In the genomic region with DNA sequence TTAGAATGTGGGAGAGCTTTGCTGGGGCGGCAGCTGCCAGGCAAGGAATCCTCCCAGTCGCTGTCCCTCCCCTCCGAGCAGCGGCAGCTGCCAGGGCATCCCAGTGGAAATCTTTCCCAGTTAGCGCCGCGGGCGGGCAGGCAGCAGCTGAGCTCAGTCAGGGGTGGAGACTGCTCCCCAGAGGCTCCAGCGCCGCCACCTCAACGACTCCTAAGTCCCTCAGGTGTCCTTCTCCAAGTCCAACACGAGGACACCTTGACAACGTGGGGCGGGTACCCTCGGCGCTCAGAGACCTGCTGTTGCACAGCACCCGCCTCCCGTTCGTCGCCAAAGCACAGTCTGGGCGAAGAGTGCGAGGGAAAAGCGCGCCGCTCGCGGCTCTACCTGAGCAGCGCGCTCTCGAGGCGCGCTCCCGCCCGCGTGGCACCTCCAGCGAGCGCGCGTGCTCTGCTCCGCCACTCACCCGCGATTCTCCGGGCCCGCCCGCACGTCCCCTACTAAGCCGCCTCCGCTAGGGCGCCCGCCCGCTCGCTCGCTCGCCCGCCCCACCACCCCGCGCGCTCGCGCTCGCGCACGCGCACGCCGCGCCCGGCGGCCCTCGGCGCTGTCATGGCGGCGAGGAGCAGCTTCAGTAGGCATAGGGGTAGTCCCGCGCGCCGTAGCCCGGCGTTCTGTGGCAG, we compare ENCODE assay signal across 8 mouse cellular contexts. TPM values are rescaled to one million over a fixed set of nuclear protein-coding genes. Genes with fewer than 3 reads are reported as not detected.
A peak's percentile ranks its signal among the peaks of the same experiment; 100 is the strongest.
DNase-seq lines count a peak whose midpoint lies in the region; ATAC-seq lines count a peak whose summit lies in the region.

No protein-coding gene starts in this region.

- ATAC-seq in CD4-positive, CD25-positive, alpha-beta regulatory T cell, adult 4 months: peak; percentile 78
- peak; percentile 93 for ATAC-seq in heart, embryonic 14.5 days (ENCODE audit: insufficient number of reproducible peaks, insufficient read depth, low FRiP score, low read depth)
- peak; percentile 94 for ATAC-seq in liver, embryonic 13.5 days (ENCODE audit: low read depth)
- peak; percentile 93 for ATAC-seq in stomach, embryonic 14.5 days (ENCODE audit: insufficient number of reproducible peaks, insufficient read depth, low FRiP score, low read depth)

- peak; percentile 27 for DNase-seq in fibroblast of lung, adult 2 months (ENCODE audit: low read depth)
- DNase-seq in kidney, postnatal 14 days: peak; percentile 94
- DNase-seq in liver, embryonic 13.5 days: peak; percentile 81
- peak; percentile 74 to 86 for DNase-seq in natural killer cell, adult 2 months (ENCODE audit: low spot score in 2 of 2)

- no peaks in the 10 kb centered on the region for H3K4me1 ChIP-seq in brown adipose tissue, adult 24 weeks (ENCODE audit: control insufficient read depth, insufficient read depth, insufficient read length, low read length)
- no peaks in the 10 kb centered on the region for H3K4me1 ChIP-seq in heart, embryonic 14.5 days (ENCODE audit: control insufficient read depth in 2 of 2, insufficient read depth in 2 of 2, low read length in 2 of 2)
- H3K4me1 ChIP-seq in liver, embryonic 13.5 days (replicated peaks): peaks cover 21% of the 10 kb centered on the region
- no peaks in the 10 kb centered on the region for H3K4me1 ChIP-seq in stomach, embryonic 14.5 days (ENCODE audit: control insufficient read depth, insufficient read depth, low read length)

- peak overlapping the region; percentile 62 for H3K27ac ChIP-seq in brown adipose tissue, adult 24 weeks (replicated peaks; ENCODE audit: low read depth, low read length)
- peak overlapping the region; percentile 69 to 92 for H3K27ac ChIP-seq in heart, embryonic 14.5 days (replicated peaks in 1 of 2; ENCODE audit: control insufficient read depth in 1 of 2, insufficient read depth in 1 of 2, low read depth in 2 of 2, low read length in 2 of 2)
- peak overlapping the region; percentile 94 for H3K27ac ChIP-seq in liver, embryonic 13.5 days
- H3K27ac ChIP-seq in stomach, embryonic 14.5 days (ENCODE audit: low read length): peak overlapping the region; percentile 95

- H3K36me3 ChIP-seq in heart, embryonic 14.5 days (ENCODE audit: control insufficient read depth, insufficient read depth, low read length): no peaks in the 10 kb centered on the region
- H3K36me3 ChIP-seq in liver, embryonic 13.5 days: peaks cover 3% of the 10 kb centered on the region; the same call in 1 of the 2 replicates
- no peaks in the 10 kb centered on the region for H3K36me3 ChIP-seq in stomach, embryonic 14.5 days (ENCODE audit: control insufficient read depth, insufficient read depth, low read length)

- peak overlapping the region; percentile 87 for H3K4me2 ChIP-seq in heart, embryonic 14.5 days (ENCODE audit: low read length)
- H3K4me2 ChIP-seq in liver, embryonic 13.5 days: peak overlapping the region; percentile 96
- H3K4me2 ChIP-seq in stomach, embryonic 14.5 days (replicated peaks; ENCODE audit: low read depth, low read length): peak overlapping the region; percentile 63

- H3K4me3 ChIP-seq in brown adipose tissue, adult 24 weeks (ENCODE audit: insufficient read depth, low read depth, low read length): peak overlapping the region; percentile 93
- H3K4me3 ChIP-seq in heart, embryonic 14.5 days (ENCODE audit: control insufficient read depth in 1 of 2, insufficient read depth in 1 of 2, low read depth in 1 of 2, low read length in 2 of 2): peak overlapping the region; percentile 78 to 96
- H3K4me3 ChIP-seq in liver, embryonic 13.5 days (replicated peaks): peak overlapping the region; percentile 95
- H3K4me3 ChIP-seq in stomach, embryonic 14.5 days (ENCODE audit: low read depth, low read length): peak overlapping the region; percentile 96

- WGBS in heart, embryonic 14.5 days: under 1% methylated on average over 78 of the region's 79 CpGs
- WGBS in liver, embryonic 13.5 days (ENCODE audit: insufficient replicate concordance): under 1% methylated on average over 79 of the region's 79 CpGs
- WGBS in stomach, embryonic 14.5 days: under 1% methylated on average over 79 of the region's 79 CpGs

- H3K9ac ChIP-seq in heart, embryonic 14.5 days (ENCODE audit: low read length): peak overlapping the region; percentile 92
- H3K9ac ChIP-seq in liver, embryonic 13.5 days: peak overlapping the region; percentile 96
- H3K9ac ChIP-seq in stomach, embryonic 14.5 days (replicated peaks; ENCODE audit: low read depth, low read length): peak overlapping the region; percentile 77

- H3K9me3 ChIP-seq in heart, embryonic 14.5 days (ENCODE audit: control insufficient read depth, low read length): no peaks in the 10 kb centered on the region
- H3K9me3 ChIP-seq in liver, embryonic 13.5 days (replicated peaks): no peaks in the 10 kb centered on the region
- H3K9me3 ChIP-seq in stomach, embryonic 14.5 days (ENCODE audit: control insufficient read depth, low read depth, low read length): no peaks in the 10 kb centered on the region

- 0 out of 2 replicates have a peak, but pooled peaks cover 4% of the 10 kb centered on the region for H3K27me3 ChIP-seq in heart, embryonic 14.5 days (ENCODE audit: control insufficient read depth, insufficient read depth, low read length)
- no peaks in the 10 kb centered on the region; the same call in 1 of the 2 replicates for H3K27me3 ChIP-seq in liver, embryonic 13.5 days
- H3K27me3 ChIP-seq in stomach, embryonic 14.5 days (ENCODE audit: control insufficient read depth, insufficient read depth, low read length): no peaks in the 10 kb centered on the region

RNA-seq across cellular contexts. Expression of a gene that starts 0.7 kb away (rescaled TPM):
- 10 to 100 TPM; 13.4 to 14.0 TPM for polyA plus RNA-seq in CD4-positive, CD25-positive, alpha-beta regulatory T cell, adult 4 months (2017; shearing (Covaris generic))
- polyA plus RNA-seq in brown adipose tissue, adult 24 weeks (2012; ENCODE audit: insufficient read depth, insufficient read length, missing spikeins): 16.8 and 19.4 TPM in 2 replicates
- polyA plus RNA-seq in heart, embryonic 14.5 days (2014; fragmentation: Nextera tagmentation; extraction: Ambion mirVana): 3.8 and 4.2 TPM in 2 replicates
- polyA plus RNA-seq in liver, embryonic 13.5 days (2015; fragmentation: Nextera tagmentation; extraction: Ambion mirVana): 2.2 TPM in 2 replicates
- polyA plus RNA-seq in stomach, embryonic 14.5 days (2014; fragmentation: Nextera tagmentation; extraction: Ambion mirVana): 8.6 and 11.4 TPM in 2 replicates

Comparison
In these comparisons a context has a peak if more than half of its experiments do, and no peak if none do; other contexts are left out.
1. Peak in every context shown above with its lines: DNase-seq, ATAC-seq, H3K4me3 ChIP-seq and H3K27ac ChIP-seq.
2. DNase-seq: peak in every context shown above with its lines; median percentile 94 in kidney, postnatal 14 days; 81 in liver, embryonic 13.5 days; 80 in natural killer cell, adult 2 months; 27 in fibroblast of lung, adult 2 months.